Mouse (Mus musculus): ENCODE measurements around the gene Ucp3.

Gene Ucp3

DNA sequence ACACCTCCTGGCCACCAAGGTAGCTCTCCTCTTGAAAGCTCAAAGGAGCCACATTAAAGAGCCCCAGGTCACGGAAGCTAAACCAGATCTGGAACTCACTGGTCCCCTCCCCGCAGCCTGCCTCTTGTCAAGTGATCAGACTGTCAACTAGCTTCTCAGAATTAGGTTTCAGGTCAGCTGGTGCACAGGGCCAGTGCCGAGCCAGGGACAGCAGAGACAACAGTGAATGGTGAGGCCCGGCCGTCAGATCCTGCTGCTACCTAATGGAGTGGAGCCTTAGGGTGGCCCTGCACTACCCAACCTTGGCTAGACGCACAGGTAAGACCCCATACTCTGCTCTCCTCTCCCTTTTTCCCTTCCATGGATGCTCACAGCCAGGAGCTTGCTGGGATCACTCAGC is at the start of gene Ucp3:
Gene Ucp3 (plus strand): TSS at position 214 of the 400 bp plus-strand sequence.
- no peak for DNase-seq (ENCODE audit: low spot score in 2 of 2)

DNA sequence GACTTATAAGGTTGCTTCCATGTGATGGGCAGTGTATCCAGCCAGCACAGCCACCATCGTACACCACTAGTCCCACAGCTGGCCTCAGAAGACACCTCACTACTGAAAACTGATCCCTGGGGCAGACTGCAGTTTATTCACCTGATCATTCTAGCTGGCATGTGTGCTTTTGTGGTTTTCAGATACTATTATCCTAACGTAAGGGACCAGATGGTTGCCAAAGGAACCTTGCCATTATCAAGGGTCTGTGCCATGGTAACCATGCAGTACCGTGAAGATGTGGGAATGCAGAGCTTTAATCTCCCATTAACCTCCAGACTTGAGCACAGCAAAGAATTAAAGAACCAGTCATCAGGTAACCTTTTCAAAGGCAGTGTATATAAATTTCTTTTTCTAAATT is 47.0 kb upstream of the Ucp3 start:
- DNase-seq (ENCODE audit: low spot score in 2 of 2), result no peak

DNA sequence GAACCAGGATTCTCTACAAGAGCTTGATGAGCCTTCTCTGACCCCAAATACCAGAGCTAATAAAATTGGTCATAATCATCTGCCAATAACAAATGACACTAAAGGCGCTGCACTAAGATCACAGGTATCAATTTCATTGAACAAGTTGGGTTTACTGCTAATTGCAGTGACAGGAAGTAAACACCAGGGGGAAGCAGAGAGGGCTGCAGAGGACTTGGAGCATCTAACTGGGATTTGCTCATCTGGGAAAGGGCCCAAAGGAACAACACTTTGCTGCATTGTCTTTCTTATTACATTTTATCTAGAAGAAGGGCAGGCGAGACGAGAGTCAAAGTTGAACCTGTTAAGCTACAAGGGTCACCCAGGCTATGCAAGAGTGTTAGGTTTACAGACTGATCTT is 43.7 kb upstream of the Ucp3 start:
- DNase-seq (ENCODE audit: low spot score in 2 of 2), result peak; percentile 47 to 61

DNA sequence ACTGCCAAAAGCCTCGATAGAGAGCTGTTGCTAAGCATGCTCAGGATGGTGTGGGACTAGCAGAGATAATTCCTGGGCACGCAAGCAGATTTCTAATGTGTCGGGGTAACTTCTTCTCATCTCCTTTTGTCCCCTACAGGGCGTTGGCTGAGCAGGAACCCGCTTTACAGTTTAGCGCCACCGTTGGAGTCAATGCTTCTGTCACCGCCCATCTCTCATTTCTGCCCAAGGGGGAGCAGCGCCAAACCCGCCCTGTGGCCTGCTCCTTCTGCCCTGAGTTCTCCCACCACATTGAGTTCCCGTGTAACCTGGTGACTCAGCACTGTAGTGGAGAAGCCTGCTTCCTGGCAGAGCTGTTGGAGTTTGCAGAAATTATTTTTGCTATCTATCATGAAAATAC is 42.9 kb upstream of the Ucp3 start:
- DNase-seq (ENCODE audit: low spot score in 2 of 2), result no peak

DNA sequence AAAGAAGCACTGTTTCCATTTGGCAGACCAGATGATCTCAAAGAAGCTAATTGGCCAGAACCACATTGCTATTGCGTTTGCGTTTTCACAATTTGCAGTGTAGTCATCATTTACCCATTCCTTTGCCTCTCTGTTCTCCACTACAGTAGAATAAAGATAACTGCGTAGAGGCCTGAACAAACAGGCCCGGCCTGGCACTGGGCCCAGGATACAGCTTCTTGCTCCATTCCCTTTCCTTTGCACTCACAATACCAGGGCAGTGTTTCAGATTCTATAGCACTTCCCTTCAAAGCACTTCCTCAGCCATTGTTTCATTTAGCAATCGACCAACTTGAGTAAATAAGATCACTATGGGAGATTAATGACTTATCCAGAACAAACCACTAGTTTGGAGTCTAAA is 41.7 kb upstream of the Ucp3 start:
- no peak for DNase-seq (ENCODE audit: low spot score in 2 of 2)

DNA sequence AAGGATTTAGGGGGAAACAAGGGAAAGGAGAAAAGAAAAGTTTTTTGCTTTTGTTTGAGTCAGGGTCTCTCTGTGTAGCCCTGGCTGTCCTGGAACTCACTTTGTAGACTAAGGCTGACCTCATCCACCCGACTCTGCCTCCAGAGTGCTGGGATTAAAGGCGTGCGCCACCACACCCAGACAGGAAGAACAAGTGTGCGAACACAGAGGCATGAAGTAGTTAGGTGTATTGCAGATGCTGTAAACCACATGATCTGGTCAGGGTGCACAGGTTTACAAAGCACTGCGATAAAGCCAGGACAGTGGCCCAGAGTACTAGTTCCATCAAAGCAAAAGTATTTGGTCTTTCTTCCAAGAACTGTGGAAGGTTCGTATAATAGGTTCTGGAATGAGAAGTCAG is 39.5 kb upstream of the Ucp3 start:
- DNase-seq (ENCODE audit: low spot score in 2 of 2), result no peak

DNA sequence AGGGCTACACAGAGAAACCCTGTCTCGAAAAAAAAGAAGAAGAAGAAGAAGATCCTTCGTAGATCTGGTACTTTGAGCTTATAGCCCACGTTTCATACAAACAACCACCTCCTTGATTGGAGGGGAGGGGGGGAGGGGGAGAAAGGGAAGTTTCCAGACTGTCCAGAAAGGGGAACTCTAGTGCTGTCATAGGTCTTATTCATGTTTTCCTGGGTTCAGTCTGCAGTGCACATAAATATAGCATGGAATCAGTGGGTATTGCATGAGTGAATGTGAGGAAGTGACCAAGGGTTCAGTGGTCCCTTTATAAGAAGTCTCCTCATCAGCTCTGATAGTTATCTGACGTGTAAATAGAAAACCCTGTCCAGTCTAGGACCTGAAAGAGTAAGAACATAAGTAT is 29.1 kb upstream of the Ucp3 start:
- DNase-seq (ENCODE audit: low spot score in 2 of 2), result no peak

DNA sequence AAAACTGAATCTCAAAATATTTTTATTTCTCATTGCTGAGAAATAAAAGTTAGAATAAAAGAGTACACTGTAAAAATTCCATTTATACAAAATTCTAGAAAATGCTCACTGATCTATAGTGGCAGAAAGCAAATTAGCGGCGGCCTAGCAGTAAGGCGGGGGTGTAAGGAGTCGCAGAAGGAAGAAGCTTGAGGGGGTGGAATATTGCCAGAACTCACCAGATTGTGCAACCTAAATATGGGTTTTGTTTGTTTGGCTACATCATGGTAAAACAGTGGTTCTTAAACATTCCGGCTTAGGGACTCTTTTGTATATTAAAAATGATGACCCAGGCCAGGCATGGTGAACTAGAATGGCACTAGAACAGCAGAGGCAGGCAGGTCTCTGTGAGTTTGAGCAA is 26.5 kb upstream of the Ucp3 start:
- DNase-seq (ENCODE audit: low spot score in 2 of 2), result no peak

DNA sequence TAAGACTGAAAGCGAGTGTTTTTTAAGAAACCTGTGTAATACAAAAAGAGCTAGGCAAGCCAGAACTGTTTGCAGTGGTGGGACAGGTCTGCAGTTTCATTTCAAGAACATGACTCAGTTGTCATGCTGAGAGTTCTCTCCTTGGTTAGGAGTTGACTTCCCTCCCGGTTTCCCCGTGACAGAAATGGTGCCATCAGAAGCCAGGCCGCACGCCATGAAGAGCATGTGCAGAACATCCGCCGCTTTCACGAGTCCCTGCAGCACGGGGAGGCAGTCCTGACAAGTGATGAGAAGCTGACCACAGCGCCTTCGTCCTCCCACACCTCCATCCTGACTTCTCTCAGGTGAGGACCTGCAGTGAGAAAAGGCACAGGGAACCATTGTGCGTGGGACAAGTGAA is 24.3 kb upstream of the Ucp3 start:
- no peak for DNase-seq (ENCODE audit: low spot score in 2 of 2)

DNA sequence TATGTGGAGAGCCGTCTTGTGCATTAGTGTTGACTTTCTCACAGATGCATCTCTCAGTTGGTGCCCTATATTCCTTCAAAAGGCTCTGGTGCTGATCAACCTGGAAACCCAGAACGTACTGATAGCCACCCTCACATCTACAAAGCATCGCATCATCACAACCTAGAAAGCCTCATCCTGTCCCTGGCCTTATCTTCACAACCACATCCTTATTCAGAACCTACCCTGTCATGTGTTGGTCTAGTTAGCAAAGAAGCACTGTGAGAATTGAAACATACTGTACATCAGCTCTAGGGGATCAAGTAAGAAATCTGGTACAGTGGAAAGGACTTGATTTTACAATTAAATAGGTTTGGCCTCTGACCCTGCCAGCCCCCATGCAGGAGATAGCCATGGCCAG is 23.8 kb upstream of the Ucp3 start:
- no peak for DNase-seq (ENCODE audit: low spot score in 2 of 2)

DNA sequence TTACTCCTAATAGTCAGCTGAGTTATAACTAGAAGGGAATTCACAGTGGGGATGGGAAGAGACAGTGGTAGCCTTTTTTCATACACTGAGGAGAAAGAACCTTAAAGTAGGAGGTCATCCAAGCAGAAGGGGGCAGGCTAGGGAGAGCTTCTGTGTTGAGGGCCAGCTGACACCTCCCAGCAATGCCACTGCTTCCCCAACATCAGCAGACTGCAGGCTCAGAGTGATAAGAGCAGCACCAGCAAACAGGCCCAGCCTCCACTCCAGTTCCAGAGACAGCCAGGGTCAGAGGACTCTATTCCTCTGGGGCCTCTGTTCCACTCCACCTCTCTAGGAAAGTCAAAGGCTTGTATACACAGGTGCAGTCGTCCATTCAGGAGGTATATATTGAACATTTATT is 14.6 kb upstream of the Ucp3 start:
- DNase-seq (ENCODE audit: low spot score in 2 of 2), result no peak

DNA sequence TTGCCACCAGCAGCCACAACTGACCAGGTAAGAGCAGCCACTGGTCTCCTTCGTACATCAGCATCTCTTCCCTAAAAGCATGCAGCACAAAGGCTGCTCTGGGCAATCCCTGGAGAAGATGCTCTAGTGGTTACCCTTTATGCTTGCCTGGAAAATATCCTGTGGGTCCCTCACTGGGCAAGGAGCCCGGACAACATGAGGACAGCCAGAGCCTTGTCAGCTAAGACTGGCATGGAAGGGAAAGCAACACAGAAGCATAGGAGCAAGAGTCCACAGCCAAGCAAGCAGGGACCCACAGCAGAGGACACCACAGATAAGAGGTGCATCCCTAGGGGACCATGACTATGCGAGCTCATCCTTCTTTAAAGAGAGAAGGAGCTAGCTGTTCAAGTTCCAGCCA is 12.9 kb upstream of the Ucp3 start:
- DNase-seq (ENCODE audit: low spot score in 2 of 2), result no peak

DNA sequence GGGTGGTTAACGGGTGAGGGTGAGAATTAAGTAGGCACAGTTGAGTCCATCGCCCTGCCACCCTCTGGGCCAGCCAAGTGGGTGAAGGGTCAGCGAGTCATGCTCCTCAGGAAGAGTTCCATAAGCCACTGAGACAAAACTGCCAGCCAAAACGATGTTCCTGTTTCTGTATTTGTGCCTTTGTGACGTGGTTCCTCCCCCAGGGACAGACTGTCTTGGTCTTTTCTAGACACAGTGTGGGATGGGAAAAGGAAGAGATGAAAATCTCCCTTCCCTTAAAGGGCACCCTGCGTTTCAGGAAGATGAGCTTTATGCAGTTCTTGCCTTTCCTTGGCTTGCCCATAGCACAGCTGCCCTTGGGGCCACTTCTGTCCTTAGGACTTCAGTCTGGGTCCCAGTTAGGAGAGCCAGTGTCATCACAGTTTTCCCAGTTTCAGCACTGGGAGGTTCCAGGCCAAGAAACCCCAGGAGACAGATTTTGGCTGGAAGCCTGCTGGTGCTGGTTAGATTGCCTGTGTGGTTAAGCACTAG is 11.1 kb upstream of the Ucp3 start:
- peak; percentile 66 to 71 for DNase-seq (ENCODE audit: low spot score in 2 of 2)

DNA sequence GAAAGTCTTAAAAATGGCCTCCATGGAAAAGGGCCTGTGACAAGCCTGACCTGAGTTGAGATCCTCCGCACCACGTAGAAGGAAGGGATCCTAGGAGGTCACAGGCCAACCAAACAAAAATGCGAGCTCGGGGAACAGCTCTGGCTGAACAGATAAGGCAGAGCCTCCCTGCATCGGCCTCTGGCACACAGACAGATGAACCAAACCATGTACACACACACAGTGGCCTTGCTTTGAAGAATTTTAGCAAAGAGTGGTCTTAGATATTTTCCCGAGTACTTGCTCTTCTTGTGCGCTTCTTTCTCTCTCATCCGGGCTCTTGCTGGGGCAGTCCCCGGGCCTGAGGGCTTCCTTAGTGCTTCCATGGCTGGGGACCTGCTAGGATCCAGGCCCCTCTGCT is 9.6 kb upstream of the Ucp3 start:
- no peak for DNase-seq (ENCODE audit: low spot score in 2 of 2)

DNA sequence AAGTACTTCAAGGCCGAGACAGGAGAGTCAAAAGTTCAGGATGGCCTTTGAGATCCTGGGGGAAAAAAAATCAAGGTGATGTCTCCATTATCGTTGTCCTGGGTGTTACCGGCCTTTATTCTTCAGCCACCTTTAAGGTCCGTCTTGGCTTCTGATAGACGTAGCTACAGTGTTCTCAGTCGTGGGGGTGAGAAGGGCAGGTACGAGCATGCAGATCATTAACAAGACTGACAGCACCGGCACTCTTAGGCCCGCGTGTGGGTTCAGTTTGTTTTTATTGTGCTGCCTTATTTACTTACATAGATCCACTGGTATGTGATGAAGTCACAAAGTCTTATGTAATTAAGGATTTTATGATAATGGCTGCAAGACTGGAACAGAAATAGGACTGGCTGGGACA is 9.0 kb upstream of the Ucp3 start:
- no peak for DNase-seq (ENCODE audit: low spot score in 2 of 2)

DNA sequence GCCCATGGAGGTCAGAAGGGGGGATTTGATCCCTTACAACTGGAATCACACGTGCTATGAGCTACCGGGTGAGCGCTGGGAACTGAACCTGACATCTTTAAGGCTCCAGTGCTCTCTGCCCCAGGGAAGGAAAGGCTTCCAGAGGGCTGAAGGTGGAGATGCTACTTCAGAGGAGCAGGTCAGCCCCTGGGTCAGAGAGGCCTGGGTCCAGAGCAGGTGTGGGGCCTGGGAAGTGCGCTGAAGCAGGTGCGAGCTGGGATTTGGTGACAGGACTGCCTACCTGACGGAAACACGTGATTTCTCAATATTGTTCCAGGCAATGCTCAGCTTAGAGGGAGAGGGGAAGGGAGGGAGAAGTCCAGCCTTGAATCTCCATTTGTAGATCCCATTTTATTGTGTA is 8.5 kb upstream of the Ucp3 start:
- no peak for DNase-seq (ENCODE audit: low spot score in 2 of 2)

DNA sequence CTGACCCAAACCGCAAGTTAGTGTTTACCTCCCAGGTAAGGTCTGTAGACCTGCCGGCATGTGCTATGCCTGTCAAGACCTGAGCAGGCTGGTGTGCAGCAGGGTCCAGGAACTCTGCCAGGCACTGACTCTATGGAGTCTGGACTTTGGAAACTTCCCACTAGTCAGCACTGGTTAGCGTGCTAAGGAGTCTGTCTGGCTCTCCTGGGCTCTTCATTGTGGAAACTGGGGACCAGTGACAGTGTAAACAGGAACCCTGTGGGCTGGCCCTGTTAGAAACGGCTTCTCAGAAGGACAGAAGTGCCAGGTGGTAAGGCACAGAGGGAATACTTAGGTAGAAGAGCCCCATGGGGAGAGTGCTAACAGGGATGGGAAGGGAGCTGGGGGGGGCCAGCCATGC is 7.5 kb upstream of the Ucp3 start:
- DNase-seq (ENCODE audit: low spot score in 2 of 2), result no peak

DNA sequence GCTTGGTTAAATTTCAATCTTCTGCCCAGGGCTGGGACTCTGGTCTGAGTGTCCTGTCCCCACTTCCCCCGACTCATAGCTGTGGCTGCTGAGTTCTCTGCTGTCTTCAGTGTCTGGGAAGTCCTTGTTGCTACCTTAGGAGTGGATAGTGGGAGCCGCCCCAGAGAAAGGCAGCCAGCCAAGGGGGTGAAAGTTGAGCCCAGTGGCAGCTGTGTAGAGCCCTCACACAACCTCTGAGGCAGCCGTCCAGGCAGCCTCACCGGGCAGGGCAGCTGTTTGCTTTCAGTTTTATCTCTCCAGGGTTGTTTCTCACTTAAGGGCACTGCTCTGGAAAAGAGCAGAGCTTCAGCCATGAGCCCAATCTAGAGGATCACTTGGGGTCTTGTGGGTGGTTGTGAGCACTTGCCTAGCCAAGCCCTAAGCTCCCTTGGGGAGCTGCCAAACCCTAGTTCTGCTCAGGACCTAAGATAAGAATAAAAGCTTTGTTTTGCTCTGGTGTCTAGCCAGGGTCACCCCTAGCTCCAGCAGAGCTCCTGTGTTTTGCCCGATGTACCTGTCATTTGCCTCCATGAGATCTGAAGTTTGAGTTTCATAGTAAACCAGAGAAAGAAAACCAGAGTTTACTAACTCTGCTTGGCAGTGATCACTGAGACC is 7.0 kb upstream of the Ucp3 start:
- DNase-seq (ENCODE audit: low spot score in 2 of 2), result no peak

DNA sequence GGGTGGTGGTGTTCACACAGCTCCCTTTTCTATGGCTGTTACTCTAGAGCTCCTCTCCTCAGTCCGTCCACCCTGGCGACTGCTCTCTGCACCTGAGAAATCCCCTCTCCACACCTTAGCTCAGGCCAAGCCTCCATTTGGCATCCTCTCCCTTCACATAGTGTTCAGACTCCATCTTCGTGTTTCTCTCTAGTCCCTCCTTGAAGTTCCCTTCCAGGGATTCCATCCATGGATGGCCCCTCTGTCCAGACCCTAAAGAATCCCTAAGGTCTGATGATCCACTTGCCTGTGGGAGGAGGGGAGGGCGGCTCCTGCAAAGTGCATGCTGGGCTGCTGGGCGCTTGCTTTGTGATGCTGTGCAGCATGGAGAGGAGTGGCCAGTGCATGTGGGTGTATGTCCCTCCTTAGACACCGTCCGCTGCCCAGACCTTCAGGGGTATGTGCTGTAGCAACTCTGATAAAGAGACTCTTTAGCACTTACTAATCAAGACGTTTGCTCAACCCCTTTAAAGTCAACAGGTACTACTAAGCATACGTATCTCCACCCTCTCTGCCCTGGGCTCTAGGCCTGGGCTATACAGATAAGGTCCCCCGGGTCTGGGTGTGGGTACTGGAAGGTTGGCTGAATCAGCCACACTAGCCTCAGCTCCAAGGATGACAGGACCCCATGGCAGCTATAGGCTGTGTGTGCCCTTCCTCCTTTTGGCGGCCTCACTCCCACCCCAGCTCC is 5.8 kb upstream of the Ucp3 start:
- DNase-seq (ENCODE audit: low spot score in 2 of 2), result no peak

DNA sequence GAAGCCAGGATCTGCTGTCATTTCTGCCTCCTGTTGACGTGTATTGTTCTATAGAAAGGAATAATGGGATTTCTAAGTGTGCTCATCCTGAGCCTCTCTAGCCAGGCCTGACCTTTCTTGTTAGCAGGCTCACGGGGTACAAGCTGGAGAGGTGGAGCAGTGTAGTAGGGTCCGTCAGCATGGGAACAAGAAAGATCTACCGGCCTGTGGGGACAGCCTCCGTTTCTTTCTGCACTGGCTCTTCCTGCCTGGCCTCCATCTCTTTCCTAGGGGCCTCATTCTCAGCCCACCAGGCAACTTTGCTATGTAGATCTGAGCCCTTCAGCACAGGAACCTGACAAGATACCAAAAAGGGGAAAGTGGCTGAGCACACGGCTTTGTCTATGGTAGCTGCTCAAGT is 4.0 kb upstream of the Ucp3 start:
- DNase-seq (ENCODE audit: low spot score in 2 of 2), result no peak

DNA sequence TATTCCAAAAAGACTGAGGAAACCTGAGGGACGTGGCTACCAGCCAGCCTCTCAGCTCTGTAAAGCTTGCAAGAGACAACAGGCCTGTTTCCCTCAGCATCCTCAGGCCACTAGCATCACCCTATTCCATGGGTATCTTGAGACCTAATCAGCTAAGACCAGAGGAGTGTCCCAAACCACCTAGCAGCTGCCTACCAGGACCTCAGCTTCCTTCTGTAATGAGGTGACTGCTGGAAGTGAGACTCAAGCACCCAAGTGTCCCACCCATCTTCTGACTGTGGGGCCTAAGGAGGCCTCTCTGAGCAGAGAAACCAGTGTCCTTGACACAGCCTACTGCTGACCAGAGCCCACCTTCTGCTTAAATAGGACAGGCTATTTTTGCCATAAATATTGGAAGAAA is 3.3 kb upstream of the Ucp3 start:
- DNase-seq (ENCODE audit: low spot score in 2 of 2), result no peak

DNA sequence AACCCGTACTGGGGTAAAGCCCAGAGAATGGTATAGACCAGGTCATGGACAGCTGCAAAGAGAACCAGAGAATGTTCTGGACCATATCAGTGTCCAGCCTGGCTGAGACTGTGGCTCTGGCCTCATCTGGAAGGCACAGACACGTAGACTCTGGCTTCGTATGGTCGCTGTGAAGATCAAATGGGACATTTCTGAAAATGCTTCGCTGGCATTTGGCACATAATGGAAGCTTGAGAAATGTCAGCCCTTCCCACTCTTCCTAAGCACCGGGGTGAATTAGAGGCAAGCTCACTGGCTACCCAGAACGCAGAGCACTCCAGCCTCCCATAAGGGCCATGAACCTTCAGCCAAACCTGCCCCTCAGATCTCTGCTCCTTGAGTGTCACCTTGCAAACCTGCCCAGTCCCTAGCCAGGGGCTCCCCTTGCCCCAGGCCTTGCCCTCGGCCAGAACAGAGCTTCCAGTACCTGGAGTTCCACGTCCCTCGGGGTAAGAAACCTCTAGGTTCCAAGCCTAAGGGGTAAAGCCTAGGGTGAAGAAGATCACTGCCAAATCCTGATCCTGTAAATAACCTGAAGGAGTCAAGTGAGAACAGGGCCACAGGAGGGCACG is 1.9 kb upstream of the Ucp3 start:
- no peak for DNase-seq (ENCODE audit: low spot score in 2 of 2)

DNA sequence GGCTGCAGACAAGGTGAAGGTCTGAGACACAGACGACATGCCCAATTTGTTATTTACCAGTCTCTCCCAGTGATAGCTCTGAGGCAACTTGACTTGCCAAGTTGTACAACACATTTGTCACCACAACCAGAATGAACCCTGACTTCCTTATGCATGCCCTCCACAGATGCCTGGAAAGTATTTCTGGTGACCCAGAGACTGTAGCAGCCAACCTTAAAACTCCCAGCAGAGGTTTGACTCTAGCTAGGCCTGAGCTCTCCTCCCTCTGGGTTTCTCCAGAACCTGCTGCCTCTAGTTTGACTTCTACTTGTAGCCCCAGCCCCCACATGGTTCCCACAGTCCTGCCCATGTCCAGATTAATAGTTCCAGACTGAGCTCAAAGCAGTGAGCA is 1.4 kb upstream of the Ucp3 start:
- DNase-seq (ENCODE audit: low spot score in 2 of 2), result no peak

Data from frontal cortex, postnatal 36 days (tissue).